Mouse (Mus musculus) hindbrain, postnatal 0 days (tissue): ENCODE results near the gene Lmo4. TPM values are rescaled to one million over a fixed set of nuclear protein-coding genes. Genes with fewer than 3 reads are reported as not detected.

ENCODE experiments used
- ATAC-seq: fragments of 200-750 bp; cut with Nextera tagmentation; 2 replicates; pipeline ENCODE4 v1.8.0; 2017; ENCODE audit warnings: mild to moderate bottlenecking, moderate TSS enrichment, moderate library complexity
- DNase-seq: peaks from one replicate; pipeline ENCODE4 v3.0.0-alpha.2; 2015; ENCODE audit warnings: low spot score
- H3K27ac ChIP-seq: fragments of 300-500 bp; sonication (generic); 2 replicates; pipeline ENCODE4 v1.5.1; 2014; ENCODE audit warnings: mild to moderate bottlenecking
- H3K27me3 ChIP-seq: fragments of 300-500 bp; sonication (generic); 2 replicates; pipeline ENCODE4 v1.6.1; 2014; ENCODE audit warnings: low read length, mixed read lengths; ENCODE audit not compliant: insufficient read depth
- H3K36me3 ChIP-seq: fragments of 300-500 bp; sonication (generic); 2 replicates; pipeline ENCODE4 v1.6.1; 2014; ENCODE audit warnings: low read length, mixed read lengths; ENCODE audit not compliant: insufficient read depth
- H3K4me1 ChIP-seq: fragments of 300-500 bp; sonication (generic); 2 replicates; pipeline ENCODE4 v1.6.1; 2014; ENCODE audit warnings: antibody characterized with exemption, low read length, mixed read lengths; ENCODE audit not compliant: insufficient read depth
- H3K4me2 ChIP-seq: fragments of 300-500 bp; sonication (generic); 2 replicates; pipeline ENCODE4 v1.6.1; 2014; ENCODE audit warnings: low read depth, mild to moderate bottlenecking, low read length, moderate library complexity, mixed read lengths
- H3K4me3 ChIP-seq: fragments of 300-500 bp; sonication (generic); 2 replicates; pipeline ENCODE4 v1.5.1; 2014; ENCODE audit warnings: low read length
- H3K9ac ChIP-seq: fragments of 300-500 bp; sonication (generic); replicated peaks from 2 replicates; pipeline ENCODE4 v1.6.1; 2014; ENCODE audit warnings: mild to moderate bottlenecking, low read length, moderate library complexity, mixed read lengths
- H3K9me3 ChIP-seq: fragments of 300-500 bp; sonication (generic); 2 replicates; pipeline ENCODE4 v1.6.1; 2016; ENCODE audit warnings: low read length, mixed read lengths
- CTCF ChIP-seq: IDR thresholded peaks from 2 replicates; pipeline ENCODE4 v1.5.1; 2016; ENCODE audit warnings: antibody characterized with exemption, control low read depth, low read depth
- WGBS: fragments of 180-500 bp; shearing (Covaris S2); extraction: QIAGEN DNeasy Blood & Tissue Kit; methylation state at CpG from one replicate; pipeline ENCODE4 v1.1.7; 2014; 5-methylcytosine and 5-hydroxymethylcytosine counted together
- polyA plus RNA-seq: library from polyadenylated mRNA; unstranded; fragments of >200 nt; fragmentation: Nextera tagmentation; extraction: Ambion mirVana; gene quantifications from 2 replicates; pipeline ENCODE4 v1.2.1, GENCODE M21; 2015
- total RNA-seq: library from RNA; depleted of rRNA; stranded (reverse); fragments of >200 nt; gene quantifications from 2 replicates; pipeline ENCODE4 v1.2.3, GENCODE M21; 2014

Lmo4 gene
- total and polyA plus RNA-seq, 2 experiments from 2014 or later: 113 to 173 TPM

DNA sequence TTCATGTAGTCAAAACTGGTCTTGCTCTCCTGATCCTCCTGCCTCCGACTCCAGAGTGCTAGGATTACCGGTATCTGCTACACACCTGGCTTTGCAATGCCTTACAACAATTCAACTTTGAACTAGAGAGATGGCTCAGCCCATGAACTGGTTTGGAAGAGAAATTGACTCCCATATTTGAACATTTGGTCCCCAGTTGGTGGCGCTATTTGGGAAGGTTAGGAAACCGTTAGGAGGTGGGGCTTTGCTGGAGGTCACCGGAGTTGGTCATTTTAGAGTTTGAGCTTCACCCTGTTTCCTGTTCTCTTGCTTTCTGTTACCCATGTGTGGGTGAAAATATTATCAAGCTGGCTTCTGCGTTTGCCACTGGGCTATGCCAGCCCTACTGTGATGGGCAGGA lies 22.8 kb downstream of the Lmo4 start:
- H3K27ac ChIP-seq: no peak overlapping the region

DNA sequence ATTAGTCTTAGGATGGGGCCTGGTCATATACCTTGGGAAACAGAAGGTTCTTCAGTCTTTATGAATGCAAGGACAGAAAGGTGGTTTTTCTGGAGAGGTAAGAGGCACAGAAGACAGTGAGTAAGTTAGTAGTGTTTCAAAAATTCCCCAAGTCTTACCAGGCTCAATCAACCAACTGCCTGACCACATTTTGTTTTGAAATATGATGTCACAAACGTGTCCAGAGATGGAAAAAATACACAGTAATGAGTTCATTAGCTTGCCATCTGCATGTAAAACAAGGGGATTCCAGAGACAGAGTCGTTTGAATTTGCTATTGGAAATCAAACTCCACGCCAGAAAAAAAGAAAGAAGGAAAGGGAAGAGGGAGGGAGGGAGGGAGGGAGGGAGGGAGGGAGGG lies 26.1 kb downstream of the Lmo4 start:
- no peaks in the 10 kb centered on the region for H3K4me1 ChIP-seq
- WGBS: 74% methylated on average over 3 of the region's 3 CpGs

More for the DNA sequence above, 22.8 kb downstream of the Lmo4 start:
- 79% methylated on average over 6 of the region's 6 CpGs for WGBS
- H3K27me3 ChIP-seq: no peaks in the 10 kb centered on the region
- ATAC-seq (no peak), DNase-seq (no peak)
- TF ChIP-seq CTCF: no peak
- H3K9ac ChIP-seq: no peak overlapping the region
- H3K4me1 ChIP-seq: no peaks in the 10 kb centered on the region
- H3K4me2 ChIP-seq: no peak overlapping the region
- peaks cover 3% of the 10 kb centered on the region; the same call in 1 of the 2 replicates for H3K36me3 ChIP-seq
- no peak overlapping the region for H3K4me3 ChIP-seq
- no peaks in the 10 kb centered on the region for H3K9me3 ChIP-seq

DNA sequence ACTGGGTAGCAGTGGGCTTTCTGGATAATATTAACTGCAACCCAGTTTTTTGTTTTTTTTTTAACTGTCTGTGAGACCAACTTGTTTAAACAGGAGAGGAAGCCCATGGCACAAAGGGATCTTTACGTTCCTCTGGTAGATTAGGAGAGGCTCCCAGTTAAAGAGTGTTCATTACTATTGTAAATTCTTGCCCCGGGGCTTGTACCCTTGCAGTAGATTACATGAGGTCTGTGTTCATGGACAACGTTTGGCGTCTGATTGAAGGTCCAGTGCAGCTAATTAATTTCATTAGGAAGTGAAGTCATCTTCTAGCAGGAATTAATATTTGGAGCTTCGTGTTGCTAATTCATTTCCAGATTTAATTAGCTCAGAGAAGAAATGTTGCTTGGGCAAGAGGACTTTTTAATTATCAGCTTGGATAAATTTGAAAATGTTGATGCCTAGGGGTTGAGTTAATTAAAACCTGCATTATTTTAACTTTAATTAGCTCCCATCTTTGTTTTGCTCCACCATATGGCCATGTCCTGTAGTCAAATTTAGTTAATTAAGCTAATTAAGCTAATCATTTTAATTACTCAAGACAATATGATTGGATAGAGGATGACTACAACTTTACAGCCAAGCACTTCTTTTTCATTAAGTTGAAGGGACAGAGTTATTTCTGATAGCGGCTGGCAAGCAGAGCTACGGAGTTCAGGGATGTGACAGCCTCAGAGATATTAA lies 31.0 kb downstream of the Lmo4 start:
- no peak overlapping the region for H3K4me2 ChIP-seq
- peak; percentile 36 for DNase-seq
- H3K9ac ChIP-seq: no peak overlapping the region
- no peaks in the 10 kb centered on the region for H3K27me3 ChIP-seq
- WGBS: 46% methylated on average over 7 of the region's 7 CpGs
- no peaks in the 10 kb centered on the region for H3K9me3 ChIP-seq
- H3K4me3 ChIP-seq: no peak overlapping the region
- no peak overlapping the region for H3K27ac ChIP-seq
- no peaks in the 10 kb centered on the region for H3K4me1 ChIP-seq
- no peak for TF ChIP-seq CTCF
- ATAC-seq: peak; percentile 75
- no peaks in the 10 kb centered on the region for H3K36me3 ChIP-seq

More for the DNA sequence above, 26.1 kb downstream of the Lmo4 start:
- no peak overlapping the region for H3K9ac ChIP-seq
- H3K27me3 ChIP-seq: no peaks in the 10 kb centered on the region
- no peak overlapping the region for H3K27ac ChIP-seq
- DNase-seq (no peak), ATAC-seq (no peak)
- no peak overlapping the region for H3K4me2 ChIP-seq
- no peaks in the 10 kb centered on the region for H3K36me3 ChIP-seq
- H3K9me3 ChIP-seq: no peaks in the 10 kb centered on the region
- TF ChIP-seq CTCF: no peak
- no peak overlapping the region for H3K4me3 ChIP-seq

GRCm38 (mm10) chr3:144173138-144173537 lies 31.9 kb downstream of the Lmo4 start:
- Histone ChIP-seq H3K36me3 (no peaks in the 10 kb centered on the region), H3K4me3 (no peak overlapping the region), H3K9me3 (no peaks in the 10 kb centered on the region), H3K27ac (no peak overlapping the region), H3K4me2 (no peak overlapping the region), H3K4me1 (no peaks in the 10 kb centered on the region), H3K27me3 (no peaks in the 10 kb centered on the region), H3K9ac (no peak overlapping the region)
- WGBS: 79% methylated on average over 11 of the region's 11 CpGs
- DNase-seq: no peak
- no peak for TF ChIP-seq CTCF
- ATAC-seq: 0 out of 2 replicates have a peak, but pooled peaks have one; percentile 43

GRCm38 (mm10) chr3:144171749-144172148 lies 33.3 kb downstream of the Lmo4 start:
- H3K4me3 ChIP-seq: no peak overlapping the region
- H3K9ac ChIP-seq: no peak overlapping the region
- no peaks in the 10 kb centered on the region for H3K9me3 ChIP-seq
- DNase-seq (no peak), ATAC-seq (no peak)
- H3K4me1 ChIP-seq: no peaks in the 10 kb centered on the region
- no peaks in the 10 kb centered on the region for H3K36me3 ChIP-seq
- TF ChIP-seq CTCF: no peak
- H3K27ac ChIP-seq: no peak overlapping the region
- H3K4me2 ChIP-seq: no peak overlapping the region
- no peaks in the 10 kb centered on the region for H3K27me3 ChIP-seq
- 89% methylated on average over 2 of the region's 2 CpGs for WGBS

DNA sequence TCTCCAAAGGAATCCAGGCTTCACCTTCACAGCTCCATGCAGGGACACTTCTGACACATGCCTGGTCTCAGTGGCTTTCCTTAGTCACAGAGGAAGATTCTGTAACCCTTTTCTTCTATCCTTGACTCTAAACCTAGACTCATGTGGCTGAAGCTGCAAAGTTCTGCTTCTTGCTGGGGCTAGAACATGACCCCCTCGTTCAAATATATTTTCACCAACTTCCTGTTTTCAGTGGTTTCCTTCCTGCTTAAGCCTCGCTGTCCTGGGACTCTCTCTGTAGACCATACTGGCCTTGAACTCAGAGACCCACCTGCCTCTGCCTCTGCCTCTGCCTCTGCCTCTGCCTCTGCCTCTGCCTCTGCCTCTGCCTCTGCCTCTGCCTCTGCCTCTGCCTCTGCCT lies 34.5 kb downstream of the Lmo4 start:
- Histone ChIP-seq H3K27ac (no peak overlapping the region), H3K36me3 (no peaks in the 10 kb centered on the region)
- 81% methylated on average over 2 of the region's 2 CpGs for WGBS

GRCm38 (mm10) chr3:144166439-144167155 lies 38.4 kb downstream of the Lmo4 start:
- no peak for TF ChIP-seq CTCF
- H3K27me3 ChIP-seq: no peaks in the 10 kb centered on the region
- 86% methylated on average over 8 of the region's 8 CpGs for WGBS
- no peak overlapping the region for H3K4me2 ChIP-seq
- no peak for DNase-seq
- ATAC-seq: no peak
- no peak overlapping the region for H3K27ac ChIP-seq
- H3K9ac ChIP-seq: no peak overlapping the region
- H3K4me3 ChIP-seq: no peak overlapping the region
- no peaks in the 10 kb centered on the region for H3K9me3 ChIP-seq
- no peaks in the 10 kb centered on the region for H3K4me1 ChIP-seq
- no peaks in the 10 kb centered on the region for H3K36me3 ChIP-seq

More for the DNA sequence above, 34.5 kb downstream of the Lmo4 start:
- no peak for DNase-seq
- no peak for TF ChIP-seq CTCF
- no peak overlapping the region for H3K4me2 ChIP-seq
- no peak overlapping the region for H3K4me3 ChIP-seq
- no peaks in the 10 kb centered on the region for H3K4me1 ChIP-seq
- H3K27me3 ChIP-seq: no peaks in the 10 kb centered on the region
- ATAC-seq: no peak
- H3K9me3 ChIP-seq: no peaks in the 10 kb centered on the region
- no peak overlapping the region for H3K9ac ChIP-seq
